Mouse (Mus musculus) testis, adult 2 months (tissue): ENCODE results near the gene Wwc1.

Experiments used
- CTCF ChIP-seq: fragments of 200-500 bp; IDR thresholded peaks from 2 replicates; pipeline ENCODE4 v1.5.1; 2012; ENCODE audit warnings: low read depth, mild to moderate bottlenecking, inconsistent platforms, low read length, moderate library complexity; ENCODE audit not compliant: control insufficient read depth, insufficient read depth, insufficient replicate concordance
- POLR2A ChIP-seq: fragments of 200-500 bp; IDR thresholded peaks from 2 replicates; pipeline ENCODE4 v1.6.1; 2012; ENCODE audit warnings: low read depth, mild to moderate bottlenecking, inconsistent platforms, low read length, moderate library complexity; ENCODE audit not compliant: control insufficient read depth

- TF ChIP-seq CTCF (no peak), POLR2A (no peak)
Observed at GRCm38 (mm10) chr11:35904955-35905550, 75.3 kb downstream of the Wwc1 start.
